Mouse (Mus musculus) forebrain, embryonic 11.5 days (tissue): ENCODE data around the gene Camk1d. TPM values are rescaled to one million over a fixed set of nuclear protein-coding genes. Genes with fewer than 3 reads are reported as not detected.

Experiments
- ATAC-seq: fragments of 200-750 bp; cut with Nextera tagmentation; replicated peaks from 2 replicates; pipeline ENCODE4 v1.8.0; 2017; ENCODE audit warnings: moderate TSS enrichment; ENCODE audit not compliant: low FRiP score
- DNase-seq: peaks from one replicate; pipeline ENCODE4 v3.0.0-alpha.2; 2017; ENCODE audit warnings: low spot score
- H3K27ac ChIP-seq: fragments of 300-500 bp; sonication (generic); 2 replicates; pipeline ENCODE4 v1.5.1; 2014; ENCODE audit warnings: low read depth, low read length
- H3K27me3 ChIP-seq: fragments of 300-500 bp; sonication (generic); 2 replicates; pipeline ENCODE4 v1.6.1; 2014; ENCODE audit warnings: mild to moderate bottlenecking, low read length, mixed read lengths; ENCODE audit not compliant: control insufficient read depth, insufficient read depth
- H3K36me3 ChIP-seq: fragments of 300-500 bp; sonication (generic); 2 replicates; pipeline ENCODE4 v1.6.1; 2014; ENCODE audit warnings: mild to moderate bottlenecking, low read length, moderate library complexity, mixed read lengths; ENCODE audit not compliant: control insufficient read depth, insufficient read depth
- H3K4me1 ChIP-seq: fragments of 300-500 bp; sonication (generic); replicated peaks from 2 replicates; pipeline ENCODE4 v1.6.1; 2014; ENCODE audit warnings: low read length, mixed read lengths; ENCODE audit not compliant: control insufficient read depth, insufficient read depth
- H3K4me2 ChIP-seq: fragments of 300-500 bp; sonication (generic); 2 replicates; pipeline ENCODE4 v1.6.1; 2014; ENCODE audit warnings: low read depth, mild to moderate bottlenecking, low read length, moderate library complexity, mixed read lengths; ENCODE audit not compliant: severe bottlenecking
- H3K4me3 ChIP-seq: fragments of 300-500 bp; sonication (generic); 2 replicates; pipeline ENCODE4 v1.5.1; 2014; ENCODE audit warnings: low read depth, low read length
- H3K9ac ChIP-seq: fragments of 300-500 bp; sonication (generic); 2 replicates; pipeline ENCODE4 v1.6.1; 2014; ENCODE audit warnings: low read length
- H3K9me3 ChIP-seq: fragments of 300-500 bp; sonication (generic); 2 replicates; pipeline ENCODE4 v1.6.1; 2016; ENCODE audit warnings: low read length, mixed read lengths; ENCODE audit not compliant: control insufficient read depth
- WGBS: fragments of 180-500 bp; shearing (Covaris S2); extraction: QIAGEN DNeasy Blood & Tissue Kit; methylation state at CpG from one replicate; pipeline ENCODE4 v1.1.7; 2014; 5-methylcytosine and 5-hydroxymethylcytosine counted together
- polyA plus RNA-seq: library from polyadenylated mRNA; unstranded; fragments of >200 nt; fragmentation: Nextera tagmentation; extraction: Ambion mirVana; gene quantifications from 2 replicates; pipeline ENCODE4 v1.2.1, GENCODE M21; 2014

Gene Camk1d
- polyA plus RNA-seq, 1 experiment from 2014 or later: 2.2 TPM

GRCm38 (mm10) chr2:5668940-5669339 is 45.4 kb downstream of the Camk1d start:
- 84% methylated on average over 4 of the region's 4 CpGs for WGBS
- Histone ChIP-seq H3K36me3 (no peaks in the 10 kb centered on the region), H3K9ac (no peak overlapping the region), H3K4me1 (no peaks in the 10 kb centered on the region), H3K4me2 (no peak overlapping the region), H3K9me3 (no peaks in the 10 kb centered on the region), H3K27me3 (no peaks in the 10 kb centered on the region), H3K27ac (no peak overlapping the region), H3K4me3 (no peak overlapping the region)
- DNase-seq (no peak), ATAC-seq (no peak)

GRCm38 (mm10) chr2:5663499-5663898 is 50.8 kb downstream of the Camk1d start:
- ATAC-seq: no peak
- no peaks in the 10 kb centered on the region for H3K4me1 ChIP-seq
- WGBS: 91% methylated on average over 9 of the region's 9 CpGs
- H3K9me3 ChIP-seq: no peaks in the 10 kb centered on the region
- H3K36me3 ChIP-seq: no peaks in the 10 kb centered on the region
- H3K27ac ChIP-seq: no peak overlapping the region
- H3K4me2 ChIP-seq: no peak overlapping the region
- no peak overlapping the region for H3K4me3 ChIP-seq
- DNase-seq: no peak
- H3K9ac ChIP-seq: no peak overlapping the region
- H3K27me3 ChIP-seq: no peaks in the 10 kb centered on the region

DNA sequence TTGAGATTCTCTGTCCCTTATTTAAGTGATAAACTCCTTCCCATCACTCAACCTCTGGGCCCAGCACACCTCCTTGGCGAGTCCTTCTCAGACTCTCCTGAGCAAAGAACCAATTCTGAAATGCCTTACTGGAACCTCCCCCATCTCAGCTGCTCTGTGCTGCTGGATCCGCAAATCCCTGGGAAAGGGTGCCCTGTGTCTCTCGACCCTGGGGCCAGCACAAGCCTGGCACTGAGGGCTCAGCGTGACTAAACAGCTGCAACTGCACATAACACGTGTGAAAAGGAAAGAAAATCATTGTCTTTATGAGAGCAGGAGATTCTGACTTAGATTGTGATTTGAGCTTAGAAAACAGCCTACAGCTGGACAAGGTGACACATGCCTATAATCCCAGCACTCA is 52.4 kb downstream of the Camk1d start:
- Histone ChIP-seq H3K9ac (no peak overlapping the region), H3K4me3 (no peak overlapping the region), H3K27ac (no peak overlapping the region), H3K27me3 (no peaks in the 10 kb centered on the region), H3K4me1 (no peaks in the 10 kb centered on the region), H3K4me2 (no peak overlapping the region), H3K9me3 (no peaks in the 10 kb centered on the region), H3K36me3 (no peaks in the 10 kb centered on the region)
- no peak for DNase-seq
- no peak for ATAC-seq
- 75% methylated on average over 5 of the region's 5 CpGs for WGBS

DNA sequence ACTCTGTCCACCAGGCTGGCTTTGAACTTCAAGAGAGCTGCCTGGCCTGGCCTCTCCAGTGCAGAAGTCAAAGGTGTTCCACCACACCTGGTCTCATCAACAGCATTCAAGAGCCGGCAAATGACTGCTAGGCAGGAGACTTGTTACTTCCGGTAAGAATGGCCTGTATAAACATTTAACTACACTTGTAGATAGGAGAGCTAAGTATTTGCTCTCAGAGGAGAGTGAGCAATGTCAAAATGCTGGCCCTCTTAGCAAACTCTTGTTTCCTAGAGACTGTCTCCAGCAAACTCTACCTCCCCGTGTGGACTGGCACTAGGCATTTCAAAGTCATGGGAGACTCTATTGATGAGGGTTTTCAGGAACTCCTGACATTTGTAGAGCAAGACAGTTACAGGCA is 56.3 kb downstream of the Camk1d start:
- no peak overlapping the region for H3K4me2 ChIP-seq
- 84% methylated on average over 3 of the region's 3 CpGs for WGBS
- ATAC-seq: no peak

GRCm38 (mm10) chr2:5656326-5656725 is 58.0 kb downstream of the Camk1d start:
- no peaks in the 10 kb centered on the region for H3K36me3 ChIP-seq
- H3K4me2 ChIP-seq: no peak overlapping the region
- no peak overlapping the region for H3K27ac ChIP-seq
- no peaks in the 10 kb centered on the region for H3K27me3 ChIP-seq
- DNase-seq (no peak), ATAC-seq (no peak)
- no peaks in the 10 kb centered on the region for H3K9me3 ChIP-seq
- H3K4me3 ChIP-seq: no peak overlapping the region
- WGBS: 80% methylated on average over 3 of the region's 3 CpGs
- H3K9ac ChIP-seq: no peak overlapping the region
- H3K4me1 ChIP-seq: no peaks in the 10 kb centered on the region

More for the DNA sequence above, 56.3 kb downstream of the Camk1d start:
- Histone ChIP-seq H3K9me3 (no peaks in the 10 kb centered on the region), H3K4me1 (no peaks in the 10 kb centered on the region), H3K9ac (no peak overlapping the region), H3K27ac (no peak overlapping the region), H3K4me3 (no peak overlapping the region), H3K27me3 (no peaks in the 10 kb centered on the region), H3K36me3 (no peaks in the 10 kb centered on the region)
- DNase-seq: no peak

- H3K27ac ChIP-seq: no peak overlapping the region
- H3K4me1 ChIP-seq: no peaks in the 10 kb centered on the region
- no peaks in the 10 kb centered on the region for H3K27me3 ChIP-seq
- H3K9ac ChIP-seq: no peak overlapping the region
- 97% methylated on average over 6 of the region's 6 CpGs for WGBS
- ATAC-seq (no peak), DNase-seq (no peak)
- no peaks in the 10 kb centered on the region for H3K9me3 ChIP-seq
- H3K36me3 ChIP-seq: no peaks in the 10 kb centered on the region
- no peak overlapping the region for H3K4me2 ChIP-seq
- H3K4me3 ChIP-seq: no peak overlapping the region
These were observed 62.2 kb downstream of the Camk1d start for GRCm38 (mm10) chr2:5652071-5652470.

GRCm38 (mm10) chr2:5651285-5651870 is 62.9 kb downstream of the Camk1d start:
- Histone ChIP-seq H3K4me2 (no peak overlapping the region), H3K9ac (no peak overlapping the region), H3K27me3 (no peaks in the 10 kb centered on the region), H3K9me3 (no peaks in the 10 kb centered on the region), H3K36me3 (no peaks in the 10 kb centered on the region), H3K4me1 (no peaks in the 10 kb centered on the region), H3K27ac (no peak overlapping the region), H3K4me3 (no peak overlapping the region)
- DNase-seq (no peak), ATAC-seq (no peak)
- 89% methylated on average over 10 of the region's 10 CpGs for WGBS

- ATAC-seq (no peak), DNase-seq (no peak)
- Histone ChIP-seq H3K9me3 (no peaks in the 10 kb centered on the region), H3K4me1 (no peaks in the 10 kb centered on the region), H3K36me3 (no peaks in the 10 kb centered on the region), H3K9ac (no peak overlapping the region), H3K4me3 (no peak overlapping the region), H3K27me3 (no peaks in the 10 kb centered on the region), H3K4me2 (no peak overlapping the region), H3K27ac (no peak overlapping the region)
- 89% methylated on average over 5 of the region's 5 CpGs for WGBS
These were observed 65.1 kb downstream of the Camk1d start for GRCm38 (mm10) chr2:5649226-5649625.

GRCm38 (mm10) chr2:5648764-5649163 is 65.6 kb downstream of the Camk1d start:
- Histone ChIP-seq H3K4me3 (no peak overlapping the region), H3K4me2 (no peak overlapping the region), H3K9me3 (no peaks in the 10 kb centered on the region), H3K9ac (no peak overlapping the region), H3K36me3 (no peaks in the 10 kb centered on the region), H3K27ac (no peak overlapping the region), H3K4me1 (no peaks in the 10 kb centered on the region), H3K27me3 (no peaks in the 10 kb centered on the region)
- DNase-seq (no peak), ATAC-seq (no peak)
- 88% methylated on average over 6 of the region's 6 CpGs for WGBS
